Mouse (Mus musculus) neural tube, embryonic 10.5 days (tissue): ENCODE results near the gene Ccdc74a.

ENCODE experiments used
- DNase-seq: peaks from one replicate; pipeline ENCODE4 v3.0.0-alpha.2; 2017; ENCODE audit warnings: low spot score; ENCODE audit errors: extremely low spot score

The Ccdc74a gene

GRCm38 (mm10) chr16:17641301-17641700, 5.0 kb upstream of the Ccdc74a start:
- no peak for DNase-seq

- DNase-seq = no peak
Measured at GRCm38 (mm10) chr16:17642311-17642710, 4.0 kb upstream of the Ccdc74a start.

GRCm38 (mm10) chr16:17643437-17643990, 2.8 kb upstream of the Ccdc74a start:
- no peak for DNase-seq

- DNase-seq = no peak
Measured at GRCm38 (mm10) chr16:17647156-17647555, 886 bp downstream of the Ccdc74a start.

- no peak for DNase-seq
Measured at GRCm38 (mm10) chr16:17647566-17648340, 1.5 kb downstream of the Ccdc74a start.

GRCm38 (mm10) chr16:17649925-17650605, 3.8 kb downstream of the Ccdc74a start:
- no peak for DNase-seq

GRCm38 (mm10) chr16:17650711-17651110, 4.4 kb downstream of the Ccdc74a start:
- no peak for DNase-seq

GRCm38 (mm10) chr16:17652607-17653006, 6.3 kb downstream of the Ccdc74a start:
- DNase-seq = no peak

- DNase-seq = no peak
Measured at GRCm38 (mm10) chr16:17653601-17654000, 7.3 kb downstream of the Ccdc74a start.

- DNase-seq = no peak
Measured at GRCm38 (mm10) chr16:17654188-17654795, 8.0 kb downstream of the Ccdc74a start.

- no peak for DNase-seq
Measured at GRCm38 (mm10) chr16:17656212-17656871, 10.1 kb downstream of the Ccdc74a start.

- DNase-seq = no peak
Measured at GRCm38 (mm10) chr16:17665568-17665967, 19.3 kb downstream of the Ccdc74a start.

- DNase-seq = no peak
Measured at GRCm38 (mm10) chr16:17669886-17670285, 23.6 kb downstream of the Ccdc74a start.

- no peak for DNase-seq
Measured at GRCm38 (mm10) chr16:17694860-17695259, 48.6 kb downstream of the Ccdc74a start.
